Mouse (Mus musculus) hindlimb bud, embryonic 11.5 days (tissue): ENCODE results near the gene Scp2.

ENCODE experiments used
- DNase-seq: peaks from one replicate; pipeline ENCODE4 v3.0.0-alpha.2; 2012; ENCODE audit warnings: low read depth, low spot score; ENCODE audit errors: extremely low spot score

The Scp2 gene

DNA sequence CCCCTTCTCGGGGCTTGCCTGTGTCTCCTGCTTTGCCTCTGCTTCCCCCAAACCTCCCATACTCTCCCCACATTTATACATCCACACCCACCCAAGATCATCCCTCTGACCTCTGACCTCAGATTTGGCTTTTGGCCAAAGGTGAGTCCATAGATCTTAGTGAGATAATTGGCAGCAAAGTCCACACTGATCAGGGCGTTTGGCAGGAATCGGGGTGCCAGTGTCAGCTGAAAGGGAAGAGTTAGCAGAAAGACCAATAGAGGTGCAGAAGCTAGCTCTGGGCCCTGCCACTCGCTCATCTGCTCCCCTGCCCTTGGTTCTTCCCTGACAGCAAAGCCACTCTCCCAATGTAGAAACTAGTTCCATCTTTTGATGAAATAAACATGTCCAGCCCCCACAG lies 121.6 kb downstream of the Scp2 start:
- DNase-seq, result no peak

DNA sequence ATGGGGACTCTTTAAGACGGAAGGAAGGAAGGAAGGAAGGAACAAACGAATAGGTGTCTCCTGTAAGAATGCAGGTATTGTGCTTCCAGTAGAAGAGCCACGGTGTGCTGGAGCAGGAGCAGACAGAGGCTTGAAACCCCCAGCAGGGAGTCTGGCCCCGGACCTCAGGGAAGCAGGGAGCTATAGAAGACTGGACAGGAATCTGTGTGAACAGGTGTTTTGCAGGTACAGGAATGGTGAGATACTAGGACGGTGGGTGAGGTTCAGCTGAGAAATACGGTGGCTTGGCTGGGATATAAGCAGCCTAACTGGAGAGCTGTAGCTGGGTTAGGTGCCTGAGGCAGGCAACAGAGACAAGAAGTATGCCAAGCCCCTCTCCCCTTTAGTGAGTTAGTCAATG lies 124.6 kb downstream of the Scp2 start:
- no peak for DNase-seq

DNA sequence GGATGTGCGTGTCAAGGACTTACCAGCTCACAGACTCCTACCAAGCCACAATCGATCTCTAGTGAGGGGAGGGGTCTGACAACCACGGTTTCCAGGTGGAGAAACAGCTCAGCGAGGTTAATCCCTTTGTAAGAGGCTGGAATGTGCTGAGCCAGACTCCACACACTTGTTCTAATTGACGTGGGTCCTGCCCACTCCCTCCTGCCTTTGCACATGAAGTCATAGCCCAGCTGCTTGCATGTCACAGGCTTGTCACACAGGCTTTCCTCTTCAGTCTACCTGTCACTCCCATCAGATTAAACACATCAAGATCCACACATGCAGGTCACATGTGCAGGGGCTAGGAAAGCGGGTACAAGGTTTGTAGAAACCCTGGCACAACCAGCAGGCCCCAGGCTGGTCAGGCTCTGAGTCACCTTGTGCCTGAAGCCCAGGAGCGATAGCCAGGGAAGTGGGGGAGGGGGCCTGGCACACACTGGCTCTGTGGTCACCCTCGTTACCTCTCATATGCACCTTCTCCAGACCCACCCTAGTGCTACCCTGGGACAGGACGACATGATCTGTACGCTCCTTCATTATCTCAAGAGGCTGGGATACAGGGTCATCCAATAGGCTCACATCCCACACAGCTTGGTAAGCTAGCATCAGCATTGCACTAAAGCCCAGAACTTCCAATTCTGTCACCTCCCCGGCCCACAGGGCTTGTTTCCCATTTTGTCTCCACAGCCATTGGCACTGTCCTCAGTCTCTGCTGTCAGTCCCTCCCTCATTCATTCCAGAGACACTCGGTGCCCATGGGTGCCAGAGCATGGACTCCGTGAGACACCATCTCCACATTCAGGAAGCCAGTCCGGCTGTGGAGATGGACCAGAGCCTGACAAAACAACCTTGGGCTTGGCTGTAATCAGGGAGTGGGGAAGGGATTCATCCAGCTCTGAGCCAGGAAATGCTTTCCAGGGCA lies 125.6 kb downstream of the Scp2 start:
- no peak for DNase-seq

DNA sequence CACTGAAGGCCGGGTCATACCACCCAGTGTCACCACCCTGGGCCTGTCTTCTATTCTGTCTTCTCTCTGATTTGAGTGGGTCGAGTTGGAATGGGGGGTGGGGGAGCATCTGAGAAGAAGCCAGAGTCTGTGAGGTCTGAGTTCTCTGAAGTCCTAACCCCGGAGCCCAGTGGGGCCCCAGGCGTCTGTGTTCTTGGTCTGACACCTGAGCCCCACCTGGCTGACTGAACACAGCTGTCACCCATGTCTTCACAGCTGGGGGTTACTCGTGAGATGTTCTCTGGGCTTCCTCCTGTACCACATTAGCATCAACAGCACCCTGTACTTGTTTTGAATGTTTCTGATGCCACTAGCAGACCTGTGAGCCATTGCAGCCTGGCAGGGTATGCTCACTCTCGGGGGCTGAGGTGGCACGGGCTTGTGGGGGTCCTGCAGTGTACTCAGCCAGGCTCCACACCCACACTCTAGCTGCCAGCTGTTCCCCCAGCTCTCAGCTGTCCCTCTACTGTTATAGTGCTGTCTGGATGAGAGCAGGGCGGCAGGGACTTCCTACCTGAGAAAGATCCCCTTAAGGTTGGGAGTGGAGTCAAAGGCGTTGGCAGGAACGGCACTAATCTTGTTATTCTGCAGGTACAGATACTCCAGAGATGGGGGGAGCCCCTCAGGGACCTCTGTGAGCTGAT lies 126.4 kb downstream of the Scp2 start:
- DNase-seq, result no peak

DNA sequence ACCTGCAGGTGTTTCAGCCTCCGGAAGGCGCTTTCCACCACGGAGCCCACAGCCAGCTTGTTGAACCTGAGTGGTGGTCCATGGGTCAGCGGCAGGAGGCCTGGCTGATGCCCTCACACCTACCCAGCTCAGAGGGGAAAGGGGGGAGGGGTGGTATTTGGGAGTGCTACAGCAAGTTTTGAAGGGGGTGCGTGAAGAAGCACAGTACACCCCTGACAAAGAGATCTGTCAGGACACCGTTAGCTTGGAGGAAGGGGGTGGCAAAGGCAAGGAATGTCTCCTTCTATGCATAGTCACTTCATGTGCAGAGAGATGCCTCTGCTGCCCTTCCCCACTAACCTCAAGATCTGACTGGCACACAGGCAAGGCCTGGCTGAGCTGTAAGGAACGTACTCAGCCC lies 127.0 kb downstream of the Scp2 start:
- DNase-seq, result no peak

DNA sequence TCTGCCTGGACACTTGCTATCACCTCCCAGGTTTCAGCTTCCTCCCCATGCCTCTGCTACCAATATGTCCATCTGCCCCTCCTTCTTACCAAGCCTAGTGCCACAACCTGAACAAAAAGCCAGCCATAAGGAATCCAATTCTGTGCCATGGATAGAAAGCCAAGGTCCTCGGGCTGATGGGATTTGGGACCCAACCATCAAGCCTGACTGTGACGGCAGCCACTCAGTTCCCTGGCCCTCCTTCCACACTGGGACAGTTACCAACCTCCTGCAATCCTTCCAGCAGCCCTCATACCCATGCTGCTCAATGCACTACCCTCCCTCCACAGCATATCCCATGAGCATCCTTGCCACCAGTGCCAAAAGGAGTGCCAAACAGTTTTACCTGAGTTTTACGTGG lies 128.5 kb downstream of the Scp2 start:
- DNase-seq, result no peak

DNA sequence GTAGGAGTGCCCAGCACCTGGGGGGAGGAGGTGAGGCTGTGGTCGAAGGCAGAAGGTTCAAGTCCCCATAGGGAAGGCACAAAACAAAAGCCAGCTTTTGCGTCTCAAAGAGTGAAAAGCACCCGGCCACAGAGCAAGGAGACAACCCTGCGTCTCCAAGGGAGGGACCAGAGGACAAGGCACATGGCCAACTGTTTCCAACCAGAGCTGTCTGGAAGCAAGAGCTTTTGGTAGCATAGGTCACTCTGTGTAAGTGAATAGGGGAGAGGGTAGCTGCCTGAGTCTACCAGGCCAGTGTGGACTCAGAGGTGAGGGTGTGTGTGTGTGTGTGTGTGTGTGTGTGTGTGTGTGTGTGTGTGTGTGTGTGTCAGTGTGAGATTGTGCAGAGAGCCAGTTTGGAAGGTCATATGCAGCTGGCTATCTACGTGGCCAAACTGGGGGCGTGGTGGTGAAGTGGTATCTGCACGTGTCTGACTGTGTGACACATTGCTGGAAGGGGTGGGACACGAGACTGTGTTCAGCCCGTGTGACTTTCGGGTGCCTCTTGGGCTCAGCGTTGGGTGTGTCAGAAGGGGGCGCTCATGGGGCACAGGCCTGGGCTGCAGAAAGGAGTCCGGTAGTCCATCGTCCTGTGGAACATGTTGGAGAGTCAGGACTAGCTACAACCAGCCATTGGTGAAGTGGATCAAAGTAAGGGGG lies 129.6 kb downstream of the Scp2 start:
- DNase-seq, result no peak

DNA sequence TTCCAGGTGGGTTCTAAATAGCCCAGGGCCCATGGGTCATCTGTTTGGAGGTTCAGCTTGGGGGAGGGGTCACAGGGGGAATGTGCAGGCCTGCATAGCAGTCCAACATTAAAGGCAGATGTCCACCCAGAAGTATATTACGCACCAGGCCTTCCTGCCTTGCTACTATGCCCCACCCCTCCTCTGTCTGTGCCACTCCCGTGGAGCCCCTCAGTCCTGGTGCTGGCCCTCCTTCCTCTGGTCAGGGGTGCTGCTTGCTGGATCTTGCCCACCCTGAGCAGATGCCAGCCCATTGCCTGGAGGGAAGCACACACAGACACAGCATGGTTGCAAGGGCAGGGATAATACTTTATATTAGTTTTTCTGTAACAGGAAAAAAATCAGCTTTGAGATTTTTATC lies 130.3 kb downstream of the Scp2 start:
- DNase-seq, result no peak

DNA sequence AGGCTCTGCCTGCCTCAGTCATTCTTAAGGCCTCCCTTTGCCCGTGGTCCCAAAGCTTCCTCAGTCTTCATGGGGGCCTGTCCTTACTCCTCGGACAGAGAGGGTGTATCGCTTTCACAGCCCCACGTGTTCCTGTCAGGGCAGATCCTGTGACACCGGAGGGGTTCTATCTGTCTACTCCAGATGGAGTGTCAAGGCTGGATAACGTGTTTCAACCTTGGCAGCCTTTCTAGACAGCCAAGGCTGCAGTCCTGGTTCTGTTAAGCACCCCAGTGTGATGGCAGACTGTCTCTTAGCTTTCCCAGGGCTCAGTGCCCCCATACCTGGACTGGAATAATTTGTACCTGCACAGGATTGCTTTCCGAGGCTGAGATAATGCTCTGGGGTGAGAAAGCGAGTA lies 136.3 kb downstream of the Scp2 start:
- no peak for DNase-seq

DNA sequence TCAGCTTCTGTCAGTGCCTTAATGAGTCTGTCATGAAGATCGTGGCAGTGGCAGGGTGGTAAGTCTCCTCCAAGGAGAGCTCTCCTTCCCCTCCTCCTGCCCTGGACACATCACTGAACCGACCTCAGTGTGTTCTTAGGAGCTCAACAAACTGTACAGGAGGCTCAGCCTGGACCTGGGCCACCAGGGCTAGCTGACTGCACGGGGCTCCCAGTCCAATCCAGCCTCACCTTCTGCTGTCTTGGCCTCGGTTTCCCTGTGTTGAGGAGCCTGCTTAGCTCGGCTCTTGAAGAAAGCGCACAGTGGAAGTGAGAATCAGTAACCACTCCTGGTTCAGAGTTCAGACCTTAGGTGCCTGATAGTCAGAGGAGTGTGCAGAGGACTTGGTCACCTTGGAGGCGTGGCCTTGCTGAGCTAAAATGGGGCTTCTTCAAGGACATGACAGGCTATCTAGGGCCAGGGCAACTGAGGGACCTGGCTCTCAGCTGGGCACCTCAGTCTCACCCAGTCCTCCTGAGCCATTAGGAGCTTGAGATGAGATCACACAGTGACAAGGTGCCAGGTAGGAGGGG lies 137.2 kb downstream of the Scp2 start:
- DNase-seq, result no peak

DNA sequence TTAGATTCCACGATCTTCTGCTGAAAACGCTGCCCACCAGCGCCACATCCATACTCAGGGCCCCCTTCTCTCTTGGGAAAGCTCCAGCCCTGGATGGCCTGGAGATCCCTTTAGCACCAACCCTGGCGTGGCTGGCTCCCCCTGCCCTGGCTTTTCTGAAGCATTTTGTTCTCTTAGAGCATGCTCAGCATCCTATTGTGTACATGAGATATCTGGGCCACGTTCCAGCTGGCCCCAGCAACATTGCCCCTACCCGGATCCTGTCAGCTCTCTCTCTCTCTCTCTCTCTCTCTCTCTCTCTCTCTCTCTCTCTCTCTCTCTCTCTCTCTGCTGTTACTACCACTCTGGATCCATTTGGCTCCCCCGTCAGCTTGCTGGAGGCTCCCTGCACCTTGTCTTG lies 139.5 kb downstream of the Scp2 start:
- DNase-seq, result no peak

DNA sequence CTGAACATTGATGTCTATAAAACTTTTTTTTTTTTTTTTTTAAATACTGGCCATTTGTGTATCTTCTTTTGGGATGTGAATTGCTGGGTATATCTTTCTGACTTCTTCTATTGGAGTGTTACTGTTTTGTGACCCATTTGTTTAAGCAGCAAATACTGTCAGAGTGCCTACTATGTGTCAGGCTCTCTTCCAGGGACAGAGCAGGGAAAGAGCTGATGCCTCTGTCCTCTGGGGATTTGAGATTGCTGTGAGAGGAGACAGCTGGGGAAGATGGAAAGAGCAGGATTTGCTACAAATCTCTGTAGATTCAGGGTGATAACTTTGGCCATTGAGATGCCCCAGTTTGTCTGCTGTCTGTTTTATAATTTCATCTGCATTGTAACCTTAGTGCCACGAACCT lies 145.4 kb downstream of the Scp2 start:
- no peak for DNase-seq

DNA sequence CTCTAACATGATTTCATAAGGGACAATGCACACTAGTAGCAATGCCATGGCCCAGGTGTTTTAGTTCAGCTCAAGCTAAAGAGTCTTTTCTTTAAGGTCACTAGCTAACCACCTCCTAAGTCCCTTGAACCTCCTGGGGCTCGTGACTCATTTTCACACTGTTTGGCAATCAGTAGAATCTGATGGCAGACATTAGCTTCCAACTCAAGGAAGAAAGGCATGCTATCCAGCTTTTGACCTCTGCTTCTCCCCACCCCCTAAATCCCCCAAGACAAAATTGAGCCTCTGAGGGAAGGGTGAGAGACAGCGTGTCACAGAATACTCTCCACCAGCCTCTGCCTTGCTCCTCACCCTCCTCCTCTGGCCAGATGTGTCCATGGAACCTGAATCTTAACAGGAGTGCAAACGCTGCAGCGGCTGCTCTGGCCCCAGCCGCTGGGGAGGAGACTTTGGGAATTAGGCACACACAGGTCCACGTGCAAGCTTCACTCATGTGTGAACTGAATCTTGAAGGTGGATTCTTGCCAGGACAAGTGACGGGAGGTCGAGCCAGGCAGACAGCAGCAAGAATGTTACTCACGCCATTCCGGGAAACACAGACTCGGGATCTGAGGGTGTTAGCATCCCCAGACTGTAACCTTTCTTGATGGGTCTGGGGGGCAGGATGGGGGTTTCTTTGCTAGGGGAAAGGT lies 146.0 kb downstream of the Scp2 start:
- DNase-seq, result no peak

DNA sequence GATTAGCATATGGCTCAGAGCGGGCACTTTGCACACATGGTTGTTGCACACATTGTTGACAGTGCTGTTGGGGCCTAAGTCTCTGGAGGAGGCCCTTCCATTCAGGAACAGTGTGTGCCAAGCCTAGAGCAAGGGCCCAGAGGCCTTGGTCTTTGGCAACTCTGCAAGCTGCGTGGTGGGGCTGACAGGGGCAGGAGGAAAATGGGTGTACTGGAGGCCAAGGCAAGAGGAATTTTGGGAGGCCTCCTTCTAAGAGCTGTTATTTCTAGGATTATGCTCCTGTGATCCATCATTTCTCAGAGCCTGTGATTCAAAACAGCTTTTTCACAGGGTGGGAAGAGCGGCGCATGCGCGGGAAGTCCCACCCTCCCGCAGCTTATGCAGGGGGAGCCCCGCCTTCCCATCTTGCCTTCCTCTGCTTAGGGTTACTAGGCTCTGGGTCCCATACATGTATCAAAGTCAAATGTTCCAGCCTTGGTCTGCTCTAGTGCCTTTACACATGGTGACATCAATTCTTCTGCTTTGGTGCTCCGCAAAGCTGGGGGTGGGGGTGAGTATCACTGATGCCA lies 148.3 kb downstream of the Scp2 start:
- DNase-seq, result no peak

DNA sequence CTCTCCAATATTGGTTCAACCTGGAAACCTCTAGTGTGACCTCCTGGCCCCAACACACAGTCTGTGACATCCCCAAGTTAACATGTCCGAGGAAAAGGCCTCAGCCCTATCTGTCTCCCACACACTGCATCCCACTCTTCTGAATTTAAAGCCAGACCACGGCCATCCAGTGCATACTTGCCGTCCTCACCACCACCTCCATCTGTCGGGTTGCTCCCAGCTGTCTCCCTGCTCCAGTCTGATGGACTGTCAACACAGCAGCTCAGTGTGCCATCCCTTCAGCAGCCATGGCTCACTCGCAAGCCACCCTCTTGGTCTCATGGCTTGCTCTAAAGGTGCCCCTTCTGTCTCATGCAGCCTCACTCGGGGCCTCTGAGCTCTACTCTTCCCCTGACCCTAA lies 149.1 kb downstream of the Scp2 start:
- DNase-seq, result no peak

DNA sequence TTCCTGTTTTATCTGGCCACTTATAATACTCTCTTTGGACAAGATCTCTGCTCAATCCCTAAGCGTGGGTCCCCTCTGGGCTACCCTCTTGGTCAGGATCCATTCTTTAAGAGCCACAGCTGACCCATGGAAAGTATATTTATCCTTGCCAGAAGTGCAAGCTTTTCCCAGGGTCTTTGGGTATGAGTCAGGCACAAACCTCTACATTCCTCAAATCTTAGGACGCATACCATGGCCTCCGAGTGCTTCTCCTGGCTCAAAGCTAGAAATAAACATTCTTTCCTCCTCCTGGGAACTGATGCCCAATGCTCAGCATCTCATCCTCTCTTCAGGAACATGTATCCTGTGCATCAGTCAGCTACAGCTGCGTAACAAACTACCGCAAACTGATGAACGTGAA lies 149.8 kb downstream of the Scp2 start:
- no peak for DNase-seq
